Mouse (Mus musculus) heart, postnatal 0 days (tissue): ENCODE data around the gene Usp48.

Experiments used
- CTCF ChIP-seq: IDR thresholded peaks from 2 replicates; pipeline ENCODE4 v1.5.1; 2016; ENCODE audit warnings: antibody characterized with exemption, control low read depth, low read depth
- EP300 ChIP-seq: IDR thresholded peaks from 2 replicates; pipeline ENCODE4 v1.6.1; 2016; ENCODE audit warnings: antibody characterized with exemption, low read depth

GRCm38 (mm10) chr4:137648230-137648629, 54.7 kb downstream of the Usp48 start:
- TF ChIP-seq CTCF = no peak
- no peak for TF ChIP-seq EP300
